Mouse (Mus musculus) liver, adult 2 months (tissue): Measurements from ENCODE around the gene Olfr1128.

Source experiments
- CTCF ChIP-seq: fragments of 200-500 bp; IDR thresholded peaks from 2 replicates; pipeline ENCODE4 v1.5.1; 2011; ENCODE audit warnings: low read depth, low read length, control low read depth
- POLR2A ChIP-seq: fragments of 200-500 bp; IDR thresholded peaks from 2 replicates; pipeline ENCODE4 v1.6.1; 2011; ENCODE audit warnings: low read length, control low read depth; ENCODE audit not compliant: insufficient read depth; ENCODE audit errors: extremely low read depth

GRCm38 (mm10) chr2:87506265-87506664 lies 39.1 kb downstream of the Olfr1128 start, which contains the start of gene Pramel6:
- TF ChIP-seq POLR2A (no peak), CTCF (no peak)
